Comparison of ENCODE assay signal across 1 mouse cellular context in the genomic region with DNA sequence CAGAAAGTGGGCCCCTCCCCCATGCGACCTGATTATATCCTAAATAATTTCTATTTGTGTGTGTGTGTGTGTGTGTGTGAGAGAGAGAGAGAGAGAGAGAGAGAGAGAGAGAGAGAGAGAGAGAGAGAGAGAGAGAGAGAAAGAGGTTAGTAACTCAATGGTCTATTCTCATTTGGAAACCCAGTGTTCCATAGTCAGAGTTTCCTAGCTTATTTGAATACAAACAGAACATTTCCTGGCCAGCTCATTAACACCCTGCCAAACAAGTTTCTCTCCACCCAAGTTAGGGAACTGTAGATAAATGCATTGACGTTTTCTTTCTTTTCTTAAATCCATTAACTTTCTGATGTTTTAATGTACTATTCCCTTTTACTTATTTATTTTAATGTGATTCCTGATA.
A peak's percentile ranks its signal among the peaks of the same experiment; 100 is the strongest.
TF ChIP-seq lines count a peak whose summit lies in the region.

No protein-coding gene starts in this region.

TF ChIP-seq in CH12.LX, 34 proteins besides CTCF, POLR2A, EP300 and RAD21 (continued from another document):
- TF ChIP-seq CHD1 (IDR thresholded peaks at IDR 0.05; ENCODE audit: low read depth, low read length), result no peak
- peak; percentile 49; the same call in 1 of the 2 replicates for TF ChIP-seq MYC (IDR thresholded peaks at IDR 0.05; ENCODE audit: low read depth, low read length)
- TF ChIP-seq POLR2AphosphoS2 (IDR thresholded peaks at IDR 0.05; ENCODE audit: low read depth, low read length), result no peak
- TF ChIP-seq USF1 (IDR thresholded peaks at IDR 0.05; ENCODE audit: low read depth, low read length), result no peak
- TF ChIP-seq KAT2A (IDR thresholded peaks at IDR 0.05; ENCODE audit: insufficient replicate concordance, low read length), result no peak
- TF ChIP-seq ETS1 (conservative IDR thresholded peaks at IDR 0.05; ENCODE audit: low read depth, low read length), result peak; percentile 70
- TF ChIP-seq TCF12 (IDR thresholded peaks at IDR 0.05; ENCODE audit: low read depth, low read length), result peak; percentile 39; the same call in 1 of the 2 replicates
- peak; percentile 53; the same call in 1 of the 2 replicates for TF ChIP-seq RCOR1 (conservative IDR thresholded peaks at IDR 0.05; ENCODE audit: low read depth, low read length)
- no peak for TF ChIP-seq UBTF (IDR thresholded peaks at IDR 0.05; ENCODE audit: low read depth, low read length)
- TF ChIP-seq MAFK (IDR thresholded peaks at IDR 0.05; ENCODE audit: insufficient replicate concordance, low read length), result no peak
- peak; percentile 78 for TF ChIP-seq IRF4 (IDR thresholded peaks at IDR 0.05; ENCODE audit: low read depth, low read length)
- peak; percentile 97 for TF ChIP-seq JUND (conservative IDR thresholded peaks at IDR 0.05; ENCODE audit: low read depth, low read length)
- TF ChIP-seq HCFC1 (IDR thresholded peaks at IDR 0.05; ENCODE audit: low read depth, low read length), result peak; percentile 32
- TF ChIP-seq CHD2 (IDR thresholded peaks at IDR 0.05; ENCODE audit: low read length), result no peak
TF ChIP-seq in CH12.LX: peak in this region for 12.
